Mouse (Mus musculus) right cerebral cortex, postnatal 36 days (tissue): ENCODE measurements around the gene Ttc39d.
"Not testable (repeated sequence)": the region's sequence is repeated elsewhere in the genome, so short reads cannot be mapped to it uniquely, and the experiment has no call there.

Source experiments
- DNase-seq, 2 experiments: peaks; one replicate each; pipeline ENCODE4 v3.0.0; 2022; ENCODE audit warnings: low spot score in 2 of 2, mixed read lengths in 1 of 2

The Ttc39d gene

DNA sequence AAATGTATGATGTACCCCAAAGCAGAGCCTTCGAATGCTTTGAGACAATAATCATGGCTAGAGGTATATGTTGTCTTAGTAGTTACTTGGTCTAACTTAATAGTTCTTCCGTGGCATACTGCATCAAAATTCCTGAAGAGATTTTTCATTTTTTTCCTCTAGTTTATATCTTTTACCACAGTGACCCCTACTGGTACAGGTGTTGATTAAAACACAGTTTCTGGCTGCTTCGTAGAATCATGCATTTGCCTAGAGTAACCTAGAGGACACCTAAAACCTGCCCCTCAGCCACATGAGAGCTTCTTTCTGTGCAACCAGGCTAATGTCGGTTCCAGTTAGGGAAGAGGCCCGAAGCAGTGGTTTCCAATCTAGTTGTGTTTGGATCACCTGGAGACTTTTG is 14.2 kb upstream of the Ttc39d start:
- no peak for DNase-seq

GRCm38 (mm10) chr17:80199160-80199778 is 8.0 kb upstream of the Ttc39d start:
- no peak for DNase-seq

GRCm38 (mm10) chr17:80205657-80206056 is 1.6 kb upstream of the Ttc39d start:
- no peak for DNase-seq

GRCm38 (mm10) chr17:80206301-80206670 is 974 bp upstream of the Ttc39d start:
- no peak for DNase-seq

GRCm38 (mm10) chr17:80213998-80214397 is 6.7 kb downstream of the Ttc39d start:
- DNase-seq = not testable (repeated sequence)

GRCm38 (mm10) chr17:80220131-80220530 is 12.9 kb downstream of the Ttc39d start:
- no peak for DNase-seq

GRCm38 (mm10) chr17:80221202-80221601 is 13.9 kb downstream of the Ttc39d start:
- no peak for DNase-seq

DNA sequence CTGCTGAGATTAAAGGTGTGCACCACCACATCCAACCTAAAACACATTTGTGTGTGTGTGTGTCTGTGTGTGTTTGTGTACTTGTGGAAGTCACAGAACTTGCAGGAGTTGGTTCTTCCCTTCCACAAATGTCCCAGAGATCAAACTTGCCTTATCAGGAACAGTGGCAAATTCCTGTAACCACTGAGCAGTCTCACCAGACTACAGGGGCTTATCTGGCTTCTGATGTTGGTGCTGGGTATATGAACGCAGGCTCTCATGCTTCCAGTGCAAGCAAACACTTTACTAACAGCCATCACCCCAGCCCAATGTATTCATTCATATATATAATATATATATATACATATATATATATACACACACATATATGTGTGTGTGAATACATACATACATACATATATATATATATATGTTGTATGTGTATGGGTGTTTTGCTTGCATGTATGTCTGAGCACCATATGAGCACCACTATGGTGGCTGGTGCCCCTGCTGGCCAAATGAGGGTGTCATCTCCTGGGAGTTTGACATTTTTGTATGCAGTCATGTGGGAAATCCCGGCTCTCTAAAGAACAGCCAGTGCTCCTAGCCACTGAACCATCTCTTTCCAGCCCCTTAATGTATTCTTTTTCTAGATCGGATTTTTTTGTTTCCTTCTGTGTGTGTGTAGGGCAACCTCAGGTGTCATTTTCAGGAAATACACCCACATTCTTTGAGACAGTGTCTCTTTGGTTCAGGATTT is 14.8 kb downstream of the Ttc39d start:
- DNase-seq = no peak

GRCm38 (mm10) chr17:80223829-80224228 is 16.6 kb downstream of the Ttc39d start:
- DNase-seq = no peak

GRCm38 (mm10) chr17:80224326-80225116 is 17.3 kb downstream of the Ttc39d start, which contains the start of gene Gemin6:
Gene Gemin6, plus strand, starts transcription at chr17:80224441.
- DNase-seq = peak; percentile 80 to 91

DNA sequence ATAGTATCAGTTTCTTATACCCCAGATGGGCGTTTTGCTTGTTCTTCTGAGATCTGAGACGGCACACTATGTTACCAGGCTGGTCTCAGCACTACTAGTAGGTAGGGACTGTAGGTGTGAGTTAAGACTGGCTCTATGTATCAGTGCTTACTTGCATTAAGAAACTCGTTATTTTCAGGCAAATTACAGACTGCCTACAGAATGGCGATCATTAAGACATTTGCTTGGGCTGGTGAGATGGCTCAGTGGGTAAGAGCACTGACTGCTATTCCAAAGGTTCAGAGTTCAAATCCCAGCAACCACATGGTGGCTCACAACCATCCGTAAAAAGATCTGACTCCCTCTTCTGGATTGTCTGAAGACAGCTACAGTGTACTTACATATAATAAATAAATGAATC is 17.9 kb downstream of the Ttc39d start:
- not testable (repeated sequence) for DNase-seq

DNA sequence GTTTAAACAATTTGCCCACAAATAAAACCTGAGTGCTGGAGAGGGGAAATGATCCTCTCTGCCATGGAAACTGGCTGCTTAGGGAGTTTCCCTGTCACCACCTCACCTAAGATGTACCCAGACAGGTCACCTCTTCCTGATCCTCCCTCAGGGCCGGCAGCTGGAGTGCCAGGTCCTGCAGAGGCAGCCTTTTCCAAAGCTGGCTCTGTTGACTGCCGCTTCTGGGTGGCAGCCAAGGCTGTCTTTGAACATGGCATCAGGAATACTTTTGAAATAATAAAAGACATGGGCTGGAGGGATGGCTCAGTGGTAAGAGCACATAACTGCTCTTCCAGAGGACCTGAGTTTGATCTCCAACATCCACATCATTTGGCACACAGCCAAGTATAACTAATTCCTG is 22.1 kb downstream of the Ttc39d start:
- no peak for DNase-seq

DNA sequence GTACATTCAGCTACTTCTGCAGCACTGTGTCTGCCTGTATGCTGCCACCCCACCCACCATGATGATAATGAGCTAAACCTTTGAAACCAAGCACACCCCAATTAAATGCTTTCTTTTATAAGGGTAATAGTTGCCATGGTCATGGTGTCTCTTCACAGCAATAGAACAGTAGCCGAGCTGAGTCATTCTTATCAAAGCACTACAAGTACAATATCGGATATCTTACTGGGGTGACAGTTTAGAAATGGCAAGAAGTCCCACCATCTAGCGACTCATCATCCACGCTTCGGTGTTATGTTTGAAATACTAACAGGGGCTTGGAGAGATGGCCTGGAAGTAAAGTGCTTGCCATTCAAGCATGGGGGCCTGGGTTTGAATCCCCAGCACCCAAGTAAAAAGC is 26.6 kb downstream of the Ttc39d start:
- no peak for DNase-seq

DNA sequence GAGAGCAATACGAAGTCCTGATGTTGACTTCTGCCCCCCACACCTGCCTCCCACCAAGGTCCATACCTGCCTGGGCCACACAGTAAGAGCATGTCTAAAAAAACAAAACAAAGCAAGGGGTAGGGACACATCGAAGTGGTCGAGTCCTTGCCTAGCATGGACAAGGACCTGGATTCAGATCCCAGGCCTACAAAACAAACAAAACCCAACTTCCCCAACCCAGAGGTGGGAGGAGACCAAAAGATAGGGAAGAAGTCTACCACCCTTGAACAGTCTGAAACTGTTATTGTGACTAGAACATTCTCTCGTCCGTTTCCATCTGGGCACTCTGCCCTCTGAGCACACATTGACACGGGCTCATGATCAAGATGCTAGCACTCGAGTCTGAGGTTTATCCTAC is 27.1 kb downstream of the Ttc39d start:
- DNase-seq = no peak

GRCm38 (mm10) chr17:80235477-80235876 is 28.2 kb downstream of the Ttc39d start:
- DNase-seq = no peak

- DNase-seq = no peak
Measured at GRCm38 (mm10) chr17:80236805-80237204, 29.5 kb downstream of the Ttc39d start.

- no peak for DNase-seq
Measured at GRCm38 (mm10) chr17:80237475-80237874, 30.2 kb downstream of the Ttc39d start.

GRCm38 (mm10) chr17:80241594-80241993 is 34.3 kb downstream of the Ttc39d start:
- DNase-seq = no peak

DNA sequence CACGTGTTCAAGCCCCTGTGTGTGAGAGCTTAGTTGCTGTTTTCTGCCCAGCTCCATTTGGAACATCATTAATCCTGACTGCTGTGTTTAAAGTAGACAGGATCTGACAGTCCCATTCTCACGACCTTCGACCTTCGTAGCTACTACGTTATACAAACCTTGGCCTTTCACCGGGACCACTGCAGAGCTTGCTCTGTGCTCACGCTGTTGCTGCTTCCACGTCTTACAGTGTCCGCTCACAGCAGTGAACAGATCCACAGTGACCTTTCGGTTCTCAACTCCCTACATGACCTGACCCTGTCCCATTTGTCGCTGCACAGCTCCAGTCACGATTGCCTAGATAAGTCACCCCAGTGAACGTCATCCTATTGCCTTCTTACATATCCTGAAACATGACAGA is 35.9 kb downstream of the Ttc39d start:
- no peak for DNase-seq

DNA sequence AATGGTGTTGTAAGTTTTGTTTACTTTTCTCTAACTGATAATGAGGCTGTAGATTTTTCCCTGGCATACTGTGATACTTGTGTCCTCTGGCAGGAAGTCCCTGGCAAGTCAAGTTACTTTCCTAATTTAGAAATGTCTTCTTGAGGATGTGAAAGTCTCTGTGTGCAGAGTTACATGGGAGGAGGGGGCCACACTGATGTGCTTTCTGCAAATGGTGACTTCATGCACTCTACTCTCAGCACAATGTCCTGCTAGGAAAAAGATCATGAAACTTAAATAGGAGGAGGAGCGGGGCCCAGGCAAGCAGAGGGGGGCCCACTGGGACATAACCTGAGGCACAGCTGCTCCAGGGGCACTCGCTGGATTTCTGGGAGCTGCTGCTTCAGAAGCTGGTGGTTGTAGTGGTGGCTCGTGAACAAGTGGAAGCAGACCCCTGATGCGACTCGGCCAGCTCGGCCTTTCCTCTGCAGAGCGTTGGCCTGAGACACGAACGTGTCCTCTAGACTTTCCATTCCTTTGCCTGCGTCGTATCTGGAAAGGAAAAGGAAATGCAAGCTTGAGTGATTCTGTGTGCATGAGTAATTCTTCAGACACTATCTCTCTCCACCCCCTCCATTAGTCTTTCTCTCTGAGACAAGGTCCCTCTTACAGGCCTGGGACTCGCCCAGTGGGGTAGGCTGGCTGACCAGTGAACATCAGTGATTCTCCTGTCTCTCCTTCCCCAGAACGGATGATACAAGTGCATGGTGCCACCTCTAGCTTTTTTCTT is 45.7 kb downstream of the Ttc39d start:
- no peak for DNase-seq

- DNase-seq = no peak
Measured at GRCm38 (mm10) chr17:80254421-80254820, 47.2 kb downstream of the Ttc39d start.

DNA sequence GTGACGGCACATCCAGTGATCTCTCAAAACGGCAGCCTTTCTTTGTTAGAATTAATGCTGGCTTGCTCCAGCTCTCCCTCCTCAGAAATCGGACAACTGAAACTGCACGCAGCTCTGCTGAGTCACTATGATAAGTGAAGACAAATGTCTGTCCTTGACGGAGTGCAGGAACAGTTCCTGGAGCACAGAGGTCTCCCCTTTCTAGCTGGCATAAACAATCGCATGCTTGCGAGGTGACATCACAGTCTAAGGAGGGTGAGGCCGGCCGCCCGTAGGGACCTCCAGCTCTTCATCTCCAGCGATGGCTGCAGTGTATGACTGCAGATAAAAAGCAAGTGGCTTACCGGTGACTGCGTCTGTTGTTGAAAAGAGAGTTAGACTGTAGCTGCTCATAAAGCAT is 47.9 kb downstream of the Ttc39d start:
- no peak for DNase-seq
